Mouse (Mus musculus): ENCODE data around the gene Phldb2. TPM values are rescaled to one million over a fixed set of nuclear protein-coding genes. Genes with fewer than 3 reads are reported as not detected.

The Phldb2 gene
- polyA plus RNA-seq, 1 experiment from 2014 or later, result 77.8 TPM

DNA sequence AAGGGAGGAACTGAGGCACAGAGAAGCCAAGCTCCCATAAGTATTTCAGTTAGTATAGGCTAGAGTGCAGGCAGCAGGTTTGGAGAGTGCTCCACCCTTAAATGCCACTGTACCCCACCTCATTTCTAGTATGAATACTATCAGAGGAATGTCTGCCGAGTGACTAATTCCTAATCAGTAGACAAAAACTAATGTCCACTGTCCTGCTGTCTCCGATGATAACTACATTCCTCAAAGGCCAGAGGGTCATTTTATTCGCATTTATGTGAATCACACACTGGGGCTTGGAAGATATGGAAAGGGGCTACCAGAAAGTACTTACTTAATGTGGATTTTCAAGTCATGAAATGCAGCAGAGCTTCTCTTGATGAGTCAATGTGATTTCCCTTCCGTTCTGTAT, 104.4 kb downstream of the Phldb2 start:
- H3K4me2 ChIP-seq (replicated peaks), result no peak overlapping the region
- no peak overlapping the region for H3K4me3 ChIP-seq
- no peaks in the 10 kb centered on the region for H3K27me3 ChIP-seq
- no peaks in the 10 kb centered on the region for H3K36me3 ChIP-seq
- no peak overlapping the region for H3K9ac ChIP-seq
- ATAC-seq (ENCODE audit: insufficient number of reproducible peaks, insufficient read depth, low FRiP score, low TSS enrichment), result no peak
- 88% methylated on average over 4 of the region's 4 CpGs for WGBS
- H3K9me3 ChIP-seq, result no peaks in the 10 kb centered on the region
- no peak overlapping the region for H3K27ac ChIP-seq
- no peaks in the 10 kb centered on the region; the same call in 1 of the 2 replicates for H3K4me1 ChIP-seq

DNA sequence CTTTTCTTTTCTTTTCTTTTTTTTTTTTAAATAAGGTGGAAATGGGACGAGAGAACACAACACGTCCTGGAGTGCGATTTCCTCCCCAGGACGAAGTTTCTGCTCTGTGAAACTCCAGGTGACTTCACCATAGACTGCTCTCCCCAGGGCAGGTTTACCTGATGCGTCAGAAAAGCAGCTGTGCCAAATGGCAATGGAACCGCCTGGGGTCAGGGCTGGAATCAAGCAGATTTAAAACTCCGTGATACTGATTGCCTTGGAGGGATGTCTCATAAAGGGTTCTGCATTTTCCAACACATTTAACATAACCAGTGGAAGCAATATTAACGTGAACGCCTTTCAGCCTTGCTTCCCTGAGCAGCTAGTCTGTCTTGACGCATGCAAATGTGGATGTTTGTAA, 108.5 kb downstream of the Phldb2 start:
- H3K27ac ChIP-seq, result 0 out of 2 replicates have a peak overlapping the region, but pooled peaks have one; percentile 43
- 12% methylated on average over 10 of the region's 10 CpGs for WGBS
- H3K9me3 ChIP-seq, result no peaks in the 10 kb centered on the region
- peak overlapping the region; percentile 74 for H3K4me2 ChIP-seq (replicated peaks)
- H3K4me3 ChIP-seq, result peak overlapping the region; percentile 69
- H3K9ac ChIP-seq, result peak overlapping the region; percentile 81; the same call in 1 of the 2 replicates
- peaks cover 20% of the 10 kb centered on the region for H3K4me1 ChIP-seq
- no peaks in the 10 kb centered on the region for H3K36me3 ChIP-seq
- ATAC-seq (ENCODE audit: insufficient number of reproducible peaks, insufficient read depth, low FRiP score, low TSS enrichment), result no peak
- H3K27me3 ChIP-seq, result no peaks in the 10 kb centered on the region

DNA sequence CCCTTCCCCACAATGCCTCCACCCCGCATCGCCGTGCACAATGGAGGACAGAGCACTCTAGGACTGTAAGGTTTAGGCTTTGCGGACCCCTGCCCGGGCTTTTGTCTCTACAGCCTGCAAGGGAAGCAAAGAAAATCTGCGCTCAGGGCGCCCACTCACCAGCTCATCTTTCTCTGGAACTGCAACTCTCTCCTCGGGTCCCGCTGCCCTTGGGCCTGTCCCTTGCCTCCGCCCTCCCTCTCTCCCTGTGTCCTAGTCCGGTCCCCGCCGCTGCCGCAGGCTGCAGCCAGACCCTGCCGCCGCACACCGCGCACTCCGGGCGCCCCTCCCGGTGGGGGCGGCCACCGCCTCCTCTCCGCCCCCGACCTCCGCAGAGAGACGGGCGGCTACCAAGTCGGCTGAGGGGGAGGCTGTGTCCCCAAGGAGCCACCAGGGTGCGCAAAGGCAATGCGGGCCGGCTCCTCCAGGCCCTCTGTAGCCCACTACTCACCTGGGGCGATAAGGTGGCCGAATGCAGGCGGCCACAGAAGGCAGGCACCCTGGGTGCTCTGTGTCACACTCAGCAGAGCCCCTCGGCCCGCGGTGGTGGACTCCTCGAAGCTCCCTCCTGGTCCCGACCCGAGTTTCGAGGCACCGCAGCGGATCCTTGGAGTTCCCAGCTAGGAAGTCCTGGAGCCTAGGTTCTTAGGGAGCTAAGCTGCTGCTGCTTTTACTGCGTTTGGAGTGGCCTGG, 109.2 kb downstream of the Phldb2 start:
- peaks cover 23% of the 10 kb centered on the region for H3K4me1 ChIP-seq
- no peaks in the 10 kb centered on the region for H3K27me3 ChIP-seq
- peak overlapping the region; percentile 85 for H3K27ac ChIP-seq
- no peaks in the 10 kb centered on the region for H3K36me3 ChIP-seq
- H3K4me2 ChIP-seq (replicated peaks), result peak overlapping the region; percentile 74
- peak overlapping the region; percentile 69 for H3K4me3 ChIP-seq
- peak; percentile 94 for ATAC-seq (ENCODE audit: insufficient number of reproducible peaks, insufficient read depth, low FRiP score, low TSS enrichment)
- H3K9ac ChIP-seq, result peak overlapping the region; percentile 81
- no peaks in the 10 kb centered on the region for H3K9me3 ChIP-seq
- WGBS, result 1% methylated on average over 45 of the region's 45 CpGs

DNA sequence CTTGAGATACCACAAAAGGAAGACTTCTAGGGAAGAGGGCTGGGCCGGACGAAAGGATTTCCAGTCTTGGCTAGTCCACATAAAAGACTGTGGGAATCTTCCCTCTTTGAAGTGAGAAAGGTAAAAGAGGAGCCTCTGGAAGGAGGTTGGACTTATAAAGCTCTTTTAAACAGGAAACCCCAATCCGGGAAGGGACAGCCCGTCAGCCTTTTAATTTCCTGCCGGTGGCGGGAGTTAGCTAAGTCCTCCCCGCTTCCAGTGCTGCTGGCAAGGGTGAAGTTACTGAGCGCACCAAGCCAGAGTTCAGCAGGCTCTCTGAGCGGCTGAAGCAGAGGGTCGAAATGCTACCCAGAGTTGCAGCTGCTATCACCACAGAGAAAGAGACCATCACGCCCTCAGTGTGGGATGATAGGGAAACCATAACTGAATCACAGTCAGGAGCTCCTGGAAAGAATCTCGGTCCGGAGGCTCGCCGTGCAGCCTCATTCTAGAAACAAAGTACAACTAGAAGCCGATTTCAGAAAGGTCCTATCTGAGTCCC, 110.0 kb downstream of the Phldb2 start:
- H3K4me1 ChIP-seq, result peaks cover 28% of the 10 kb centered on the region
- no peaks in the 10 kb centered on the region for H3K9me3 ChIP-seq
- peak overlapping the region; percentile 74 for H3K4me2 ChIP-seq (replicated peaks)
- H3K36me3 ChIP-seq, result no peaks in the 10 kb centered on the region
- peak overlapping the region; percentile 81 for H3K9ac ChIP-seq
- H3K27ac ChIP-seq, result peak overlapping the region; percentile 85
- no peaks in the 10 kb centered on the region for H3K27me3 ChIP-seq
- H3K4me3 ChIP-seq, result peak overlapping the region; percentile 69
- ATAC-seq (ENCODE audit: insufficient number of reproducible peaks, insufficient read depth, low FRiP score, low TSS enrichment), result 0 out of 2 replicates have a peak, but pooled peaks have one; percentile 8
- under 1% methylated on average over 16 of the region's 16 CpGs for WGBS

DNA sequence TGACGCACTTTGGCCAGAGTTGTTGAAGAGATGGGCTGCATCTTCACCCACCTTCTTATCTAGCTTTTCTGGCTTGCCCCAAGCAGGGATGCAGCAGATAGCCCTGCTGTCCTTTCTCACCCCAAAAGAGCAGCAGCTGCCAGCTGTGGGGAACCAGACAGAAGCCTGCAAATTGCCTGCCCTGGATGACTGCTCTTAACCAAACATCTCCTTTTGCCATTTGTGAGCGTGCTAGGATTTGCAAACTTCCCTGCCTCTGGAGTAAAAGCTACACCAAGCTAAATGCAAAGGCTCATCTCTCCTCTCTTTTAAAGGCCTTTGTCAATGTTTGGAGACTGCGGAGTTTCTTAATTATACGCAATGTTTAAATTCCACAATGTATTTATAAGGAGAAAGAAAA, 111.0 kb downstream of the Phldb2 start:
- peak overlapping the region; percentile 81 for H3K9ac ChIP-seq
- H3K4me2 ChIP-seq (replicated peaks), result peak overlapping the region; percentile 74
- no peak overlapping the region for H3K27ac ChIP-seq
- ATAC-seq (ENCODE audit: insufficient number of reproducible peaks, insufficient read depth, low FRiP score, low TSS enrichment), result no peak
- H3K36me3 ChIP-seq, result no peaks in the 10 kb centered on the region
- 49% methylated on average over 4 of the region's 4 CpGs for WGBS
- H3K9me3 ChIP-seq, result no peaks in the 10 kb centered on the region
- H3K4me1 ChIP-seq, result peaks cover 38% of the 10 kb centered on the region
- peak overlapping the region; percentile 69 for H3K4me3 ChIP-seq
- H3K27me3 ChIP-seq, result no peaks in the 10 kb centered on the region

DNA sequence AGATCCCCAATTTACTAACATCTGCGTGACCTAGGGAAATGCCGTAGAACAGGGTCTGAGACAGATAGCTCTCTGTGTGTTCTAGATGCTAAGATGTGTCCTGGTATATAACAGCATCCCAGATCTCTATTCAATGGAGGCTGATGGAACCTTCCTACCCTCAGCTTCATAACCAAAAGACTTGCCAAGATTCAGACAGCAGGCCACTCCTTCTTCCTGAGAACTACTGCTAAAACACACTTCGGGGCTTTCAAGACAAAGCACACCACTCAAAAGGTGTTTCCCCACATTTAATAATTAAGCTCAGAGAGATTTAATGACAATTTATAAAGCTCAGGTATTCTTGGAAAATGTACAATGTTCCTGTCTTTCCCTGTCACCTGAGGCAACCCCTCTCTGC, 111.6 kb downstream of the Phldb2 start:
- Histone ChIP-seq H3K4me3 (peak overlapping the region; percentile 69), H3K4me1 (peaks cover 39% of the 10 kb centered on the region), H3K36me3 (no peaks in the 10 kb centered on the region), H3K9me3 (no peaks in the 10 kb centered on the region), H3K9ac (0 out of 2 replicates have a peak overlapping the region, but pooled peaks have one; percentile 81), H3K27ac (no peak overlapping the region), H3K27me3 (no peaks in the 10 kb centered on the region), H3K4me2 (replicated peaks) (peak overlapping the region; percentile 74)
- ATAC-seq (ENCODE audit: insufficient number of reproducible peaks, insufficient read depth, low FRiP score, low TSS enrichment), result no peak
- 85% methylated on average over 3 of the region's 3 CpGs for WGBS

DNA sequence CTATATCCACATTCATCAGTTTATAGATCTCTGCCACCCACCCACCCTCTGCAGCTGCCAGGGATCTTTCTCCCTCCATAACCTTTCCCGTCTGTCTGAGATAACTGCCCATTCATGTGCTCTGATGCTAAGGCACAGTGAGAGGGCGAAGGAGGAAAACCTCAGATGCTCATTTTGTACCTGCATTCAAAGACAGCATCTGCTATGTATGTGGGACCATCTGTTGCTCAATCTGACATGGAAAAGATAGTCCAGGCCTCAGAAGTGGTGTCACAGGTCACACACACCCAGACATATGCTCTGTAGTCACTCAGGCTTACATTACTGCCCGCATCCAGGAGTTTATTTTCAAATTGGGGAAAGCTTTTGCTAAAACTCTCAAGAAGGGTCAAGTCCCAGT, 112.4 kb downstream of the Phldb2 start:
- no peak overlapping the region for H3K9ac ChIP-seq
- no peaks in the 10 kb centered on the region for H3K9me3 ChIP-seq
- no peak overlapping the region for H3K4me3 ChIP-seq
- H3K27me3 ChIP-seq, result no peaks in the 10 kb centered on the region
- no peaks in the 10 kb centered on the region for H3K36me3 ChIP-seq
- no peak for ATAC-seq (ENCODE audit: insufficient number of reproducible peaks, insufficient read depth, low FRiP score, low TSS enrichment)
- WGBS, result 68% methylated on average over 3 of the region's 3 CpGs
- peak overlapping the region; percentile 74; the same call in 1 of the 2 replicates for H3K4me2 ChIP-seq (replicated peaks)
- H3K27ac ChIP-seq, result no peak overlapping the region
- H3K4me1 ChIP-seq, result peaks cover 39% of the 10 kb centered on the region

DNA sequence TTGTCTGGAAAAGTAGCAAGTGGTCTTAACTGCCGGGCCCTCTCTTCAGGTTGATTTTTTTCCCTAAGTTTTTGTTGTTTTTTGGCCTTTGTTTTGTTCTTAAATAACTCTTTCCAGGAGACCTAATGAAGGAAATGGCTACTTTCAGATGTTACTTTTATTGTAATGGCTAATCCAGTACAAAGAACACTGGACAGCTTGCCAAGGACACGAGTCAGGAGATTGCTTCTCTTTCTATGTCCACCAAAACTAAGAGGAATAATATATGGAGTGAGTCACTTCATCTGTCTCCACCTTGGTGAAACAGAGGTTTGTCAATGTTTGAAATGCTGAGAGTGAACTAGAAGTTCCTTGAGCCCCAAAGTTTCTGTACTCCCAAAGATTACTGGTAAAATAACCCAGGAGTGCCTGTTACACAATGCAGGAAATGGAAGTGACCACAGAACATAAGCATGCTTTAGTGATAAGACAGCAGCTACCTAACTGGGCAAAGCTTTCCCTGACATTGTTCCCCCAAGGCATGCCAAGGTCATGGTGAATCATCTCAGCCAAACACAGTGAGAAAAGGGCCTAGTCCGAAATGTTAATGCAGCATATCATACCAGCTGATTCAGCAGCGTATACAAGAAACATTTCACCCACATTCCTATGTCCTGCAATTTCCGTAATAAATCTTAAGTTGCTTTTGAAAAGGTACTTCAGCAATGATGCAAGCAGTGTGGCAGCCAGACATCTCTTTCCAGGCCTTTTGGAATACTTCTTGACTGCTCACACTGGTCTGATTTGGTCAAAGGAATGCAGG, 115.7 kb downstream of the Phldb2 start:
- no peak overlapping the region for H3K4me3 ChIP-seq
- H3K9me3 ChIP-seq, result no peaks in the 10 kb centered on the region
- no peaks in the 10 kb centered on the region for H3K27me3 ChIP-seq
- WGBS, result 68% methylated on average over 5 of the region's 5 CpGs
- no peak for ATAC-seq (ENCODE audit: insufficient number of reproducible peaks, insufficient read depth, low FRiP score, low TSS enrichment)
- H3K9ac ChIP-seq, result no peak overlapping the region
- no peak overlapping the region for H3K27ac ChIP-seq
- H3K4me2 ChIP-seq (replicated peaks), result no peak overlapping the region
- H3K4me1 ChIP-seq, result peaks cover 49% of the 10 kb centered on the region
- no peaks in the 10 kb centered on the region for H3K36me3 ChIP-seq

DNA sequence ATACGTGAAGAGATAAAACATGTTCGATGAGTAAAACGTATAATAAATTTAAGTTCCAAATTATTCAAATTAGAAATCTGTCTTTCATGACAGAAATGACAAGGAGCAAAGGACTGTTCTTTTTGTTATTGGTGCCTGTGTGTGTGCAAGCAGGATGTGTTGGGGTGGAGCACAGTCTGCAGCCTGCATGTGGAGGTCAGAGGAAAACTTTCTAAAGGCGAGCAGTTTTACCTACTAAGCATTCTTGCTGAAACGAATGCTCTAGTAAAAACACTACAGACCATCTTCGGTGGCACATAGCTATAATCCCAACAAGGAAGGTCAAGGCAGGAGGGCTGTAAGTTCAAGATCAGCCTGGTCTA, 120.7 kb downstream of the Phldb2 start:
- Histone ChIP-seq H3K9ac (no peak overlapping the region), H3K36me3 (no peaks in the 10 kb centered on the region), H3K27ac (peak overlapping the region; percentile 50), H3K4me2 (replicated peaks) (no peak overlapping the region), H3K4me1 (peaks cover 48% of the 10 kb centered on the region), H3K4me3 (no peak overlapping the region), H3K9me3 (no peaks in the 10 kb centered on the region), H3K27me3 (no peaks in the 10 kb centered on the region)
- WGBS, result 49% methylated on average over 6 of the region's 6 CpGs
- ATAC-seq (ENCODE audit: insufficient number of reproducible peaks, insufficient read depth, low FRiP score, low TSS enrichment), result no peak

DNA sequence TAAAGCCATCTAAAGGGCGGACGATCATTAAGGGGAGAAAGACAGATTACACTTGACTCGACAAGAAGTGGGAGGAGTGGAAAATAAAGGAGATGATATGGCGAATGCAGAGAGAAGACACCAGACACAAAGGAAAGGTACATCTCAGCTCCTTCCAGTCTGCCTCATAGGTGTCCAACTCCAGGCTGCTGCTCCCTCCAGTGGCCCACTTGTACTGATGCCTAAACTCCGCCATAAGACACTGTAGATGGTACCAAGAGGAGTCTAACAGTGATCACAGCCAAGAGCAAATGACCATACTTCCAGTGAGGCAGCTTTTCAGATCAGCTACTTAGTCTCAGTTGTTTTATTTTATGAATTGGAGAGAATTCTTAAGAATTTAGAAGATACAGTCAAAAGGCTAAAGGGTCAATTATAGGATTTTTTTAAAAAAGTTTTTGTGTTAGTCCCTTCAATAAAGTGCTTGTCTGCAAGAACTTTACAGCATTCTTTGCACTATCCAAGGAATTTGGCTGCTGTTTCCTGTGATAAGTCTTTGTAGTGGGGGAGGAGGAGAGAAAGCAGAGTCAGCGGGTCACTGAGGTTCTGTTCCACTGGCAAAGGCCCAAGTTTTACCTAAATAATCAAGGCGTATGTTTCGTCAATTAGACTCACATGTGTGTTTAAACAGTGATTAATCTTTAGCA, 121.2 kb downstream of the Phldb2 start:
- H3K4me2 ChIP-seq (replicated peaks), result no peak overlapping the region
- no peak overlapping the region for H3K9ac ChIP-seq
- peaks cover 44% of the 10 kb centered on the region for H3K4me1 ChIP-seq
- 0 out of 2 replicates have a peak overlapping the region, but pooled peaks have one; percentile 46 for H3K27ac ChIP-seq
- no peaks in the 10 kb centered on the region for H3K36me3 ChIP-seq
- no peaks in the 10 kb centered on the region for H3K9me3 ChIP-seq
- no peak overlapping the region for H3K4me3 ChIP-seq
- WGBS, result 64% methylated on average over 8 of the region's 8 CpGs
- H3K27me3 ChIP-seq, result no peaks in the 10 kb centered on the region
- no peak for ATAC-seq (ENCODE audit: insufficient number of reproducible peaks, insufficient read depth, low FRiP score, low TSS enrichment)

DNA sequence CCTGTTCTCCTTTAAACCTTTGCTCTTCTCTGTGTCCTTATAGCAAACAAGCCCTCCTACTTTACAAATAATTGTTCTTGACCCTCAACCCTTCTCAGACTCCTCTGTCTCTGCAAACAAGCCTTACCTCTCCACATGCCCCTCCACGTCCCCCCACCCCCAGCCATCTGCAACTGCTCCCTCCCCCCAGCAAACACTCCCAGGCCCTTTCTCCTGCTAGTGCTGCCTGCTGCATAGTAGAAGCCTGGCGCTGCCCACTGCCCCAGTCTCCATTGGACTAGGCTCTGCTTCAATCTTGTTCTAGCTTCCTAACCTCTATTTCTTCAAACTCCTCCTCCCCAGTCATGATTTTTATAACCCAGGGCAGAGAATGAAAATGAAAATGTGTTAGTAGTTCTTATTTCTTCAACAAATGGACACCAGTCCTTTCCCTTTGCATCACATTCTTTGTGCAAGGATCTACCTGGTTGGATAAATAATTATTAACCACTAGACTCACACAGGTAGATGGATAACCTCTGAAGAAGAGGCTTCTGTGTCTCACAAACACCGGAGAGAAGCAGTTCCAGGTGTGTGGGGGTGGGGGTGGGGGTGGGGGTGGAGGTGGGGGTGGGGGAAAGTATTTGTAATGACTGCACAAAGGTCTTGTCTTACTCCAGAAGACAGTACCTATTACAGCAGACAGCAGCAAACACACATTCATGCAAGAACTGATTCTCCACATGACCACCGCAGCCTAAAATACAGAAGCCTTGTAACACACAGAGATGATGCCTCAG, 122.1 kb downstream of the Phldb2 start:
- H3K4me3 ChIP-seq, result no peak overlapping the region
- H3K27ac ChIP-seq, result peak overlapping the region; percentile 78
- 40% methylated on average over 4 of the region's 4 CpGs for WGBS
- no peak overlapping the region for H3K9ac ChIP-seq
- H3K9me3 ChIP-seq, result no peaks in the 10 kb centered on the region
- H3K36me3 ChIP-seq, result no peaks in the 10 kb centered on the region
- ATAC-seq (ENCODE audit: insufficient number of reproducible peaks, insufficient read depth, low FRiP score, low TSS enrichment), result no peak
- H3K4me2 ChIP-seq (replicated peaks), result no peak overlapping the region
- no peaks in the 10 kb centered on the region for H3K27me3 ChIP-seq
- peaks cover 44% of the 10 kb centered on the region for H3K4me1 ChIP-seq
